11 mouse cellular contexts compared by ENCODE assay signal in the genomic region with DNA sequence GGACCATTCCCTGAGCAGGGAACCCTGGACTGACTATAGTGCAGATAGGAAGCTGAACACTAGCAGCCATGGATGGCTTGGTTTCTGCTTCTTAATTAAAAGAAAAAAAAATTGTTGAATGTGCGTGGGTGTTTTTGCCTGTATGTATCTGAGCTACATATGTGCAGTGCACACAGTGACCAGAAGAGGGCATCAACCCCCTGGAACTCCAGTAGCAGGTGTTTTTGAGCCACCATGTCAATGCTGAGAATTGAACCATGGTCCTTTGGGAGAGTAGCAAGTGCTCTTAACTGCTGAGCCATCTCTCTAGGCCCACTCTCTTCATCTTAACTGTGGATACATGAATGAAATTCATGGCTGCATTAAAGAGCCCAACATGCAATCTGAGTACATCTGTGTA.
A peak's percentile ranks its signal among the peaks of the same experiment; 100 is the strongest.
DNase-seq lines count a peak whose midpoint lies in the region; ATAC-seq lines count a peak whose summit lies in the region.
"Had no signal": no experiment of that assay in that cellular context is flagged by ENCODE, and none has a peak within 500 bp of the region (broad histone marks: within the 10 kb centered on the region; RNA-seq: fewer than 3 reads in every experiment).

No protein-coding gene starts in this region.

- no peaks in the 10 kb centered on the region for H3K9me3 ChIP-seq in liver, embryonic 12.5 days (replicated peaks)
- H3K9me3 ChIP-seq: midbrain, embryonic 12.5 days had no signal

- no peaks in the 10 kb centered on the region for H3K36me3 ChIP-seq in liver, embryonic 12.5 days
- H3K36me3 ChIP-seq: midbrain, embryonic 12.5 days had no signal

- peak; percentile 3 for DNase-seq in adrenal gland, postnatal 25 days
- DNase-seq in adrenal gland, adult 18-20 months (ENCODE audit: low spot score in 2 of 2), result no peak
- DNase-seq in liver, result peak; percentile 5
- peak; percentile 23 for DNase-seq in thymus, postnatal 0 days (ENCODE audit: low spot score)
- no peak for DNase-seq in Muller cell, postnatal 12 days (ENCODE audit: inconsistent ontology term)
- no peak for DNase-seq in left cerebral cortex, adult 18-20 months (ENCODE audit: low spot score in 2 of 2)
- DNase-seq: cerebellum, adult 9-10 months had no signal

- H3K9ac ChIP-seq in liver, embryonic 12.5 days, result no peak overlapping the region
- H3K9ac ChIP-seq: midbrain, embryonic 12.5 days had no signal

- no peak overlapping the region for H3K4me2 ChIP-seq in liver, embryonic 12.5 days
- H3K4me2 ChIP-seq: midbrain, embryonic 12.5 days had no signal

- no peaks in the 10 kb centered on the region for H3K27me3 ChIP-seq in liver, embryonic 12.5 days (replicated peaks)
- H3K27me3 ChIP-seq: midbrain, embryonic 12.5 days had no signal

- ATAC-seq in liver, embryonic 12.5 days, result no peak
- peak; percentile 12 to 51; a peak in 1 of 4 replicates for ATAC-seq in hematopoietic stem cell, adult 5-6 weeks (replicated peaks in 1 of 2; ENCODE audit: insufficient read depth in 1 of 2, low FRiP score in 2 of 2, low TSS enrichment in 1 of 2, low read depth in 1 of 2, poor library complexity in 2 of 2, severe bottlenecking in 2 of 2)
- ATAC-seq: forebrain, embryonic 16.5 days had no signal

- whole genome bisulfite sequencing in liver, embryonic 12.5 days (ENCODE audit: insufficient replicate concordance), result 60% methylated on average over 1 of the region's 1 CpGs

- H3K27ac ChIP-seq in liver, embryonic 12.5 days, result no peak overlapping the region
- H3K27ac ChIP-seq: midbrain, embryonic 12.5 days had no signal

- no peak overlapping the region for H3K4me3 ChIP-seq in liver, embryonic 12.5 days
- H3K4me3 ChIP-seq: midbrain, embryonic 12.5 days had no signal

- no peaks in the 10 kb centered on the region for H3K4me1 ChIP-seq in liver, embryonic 12.5 days
- H3K4me1 ChIP-seq: midbrain, embryonic 12.5 days had no signal

Comparison
In these comparisons a context has a peak if more than half of its experiments do, and no peak if none do; other contexts are left out.
1. DNase-seq: peak in adrenal gland, postnatal 25 days (single experiment), liver (single experiment) and thymus, postnatal 0 days (single experiment); none in adrenal gland, adult 18-20 months (0 of 2), Muller cell, postnatal 12 days (single experiment) and left cerebral cortex, adult 18-20 months (0 of 2).